Mouse (Mus musculus) erythroblast, embryonic 14.5 days (primary cell): ENCODE data around the gene Cd300c2. TPM values are rescaled to one million over a fixed set of nuclear protein-coding genes. Genes with fewer than 3 reads are reported as not detected.
"Not testable (repeated sequence)": the region's sequence is repeated elsewhere in the genome, so short reads cannot be mapped to it uniquely, and the experiment has no call there.

ENCODE experiments used
- H3K27me3 ChIP-seq: 2 replicates; pipeline ENCODE4 v1.6.1; 2012; ENCODE audit warnings: inconsistent platforms; ENCODE audit not compliant: control insufficient read depth
- H3K36me3 ChIP-seq: 2 replicates; pipeline ENCODE4 v1.6.1; 2012; ENCODE audit warnings: mild to moderate bottlenecking, inconsistent platforms; ENCODE audit not compliant: control insufficient read depth
- H3K4me1 ChIP-seq: 2 replicates; pipeline ENCODE4 v1.6.1; 2012; ENCODE audit warnings: inconsistent platforms; ENCODE audit not compliant: control insufficient read depth
- H3K4me3 ChIP-seq: replicated peaks from 2 replicates; pipeline ENCODE3; 2012; ENCODE audit warnings: moderate library complexity, mild to moderate bottlenecking, inconsistent platforms
- H3K9me3 ChIP-seq: 2 replicates; pipeline ENCODE4 v1.6.1; 2012; ENCODE audit warnings: low read length, inconsistent platforms, mixed read lengths; ENCODE audit not compliant: control insufficient read depth
- GATA1 ChIP-seq: IDR thresholded peaks from 2 replicates; pipeline ENCODE4 v1.6.1; 2012; ENCODE audit warnings: low read length, inconsistent platforms, mixed read lengths
- TAL1 ChIP-seq: IDR thresholded peaks from 3 replicates; pipeline ENCODE4 v1.6.1; 2012; ENCODE audit warnings: low read length, inconsistent platforms, mixed read lengths
- polyA plus RNA-seq: library from polyadenylated mRNA; stranded (reverse); fragments of >175 nt; gene quantifications from 2 replicates; pipeline ENCODE4 v1.2.3, GENCODE M21; 2012

The Cd300c2 gene
- not detected in 2 replicates for polyA plus RNA-seq

DNA sequence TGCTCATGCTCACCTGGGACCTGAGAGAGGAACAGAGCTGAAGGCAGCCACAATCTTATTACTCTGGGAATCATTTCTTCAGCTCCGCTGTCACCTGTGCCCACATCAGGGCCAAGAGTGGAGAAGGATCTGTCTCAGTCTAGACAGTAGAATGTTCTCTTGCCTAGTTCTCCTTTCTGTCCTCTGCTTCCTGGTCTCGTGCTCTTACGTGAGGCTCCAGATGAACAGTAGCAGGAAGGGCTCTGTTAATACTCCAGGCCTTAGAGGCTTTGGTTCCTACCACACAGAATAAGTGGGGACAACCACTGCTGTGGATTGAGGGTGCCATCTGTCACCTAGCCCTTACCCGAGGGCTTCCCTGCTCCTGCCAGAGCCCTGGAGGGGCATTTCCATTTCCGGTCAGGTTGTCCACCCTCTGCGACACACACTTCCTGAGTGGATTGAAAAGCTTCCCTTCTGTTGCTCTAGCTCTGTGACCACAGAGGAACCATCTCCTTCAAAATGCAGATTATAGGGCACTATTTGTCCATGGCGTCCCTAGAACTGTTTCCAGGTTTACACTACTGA is at the start of gene Cd300c2:
Gene Cd300c2 (minus strand): TSS at position 407 of the 567 bp plus-strand sequence.
- no peak for TF ChIP-seq TAL1
- no peak for TF ChIP-seq GATA1
- Histone ChIP-seq H3K9me3 (no peaks in the 10 kb centered on the region), H3K4me1 (no peaks in the 10 kb centered on the region), H3K27me3 (no peaks in the 10 kb centered on the region), H3K36me3 (no peaks in the 10 kb centered on the region), H3K4me3 (no peak within 1 kb of the TSS)

DNA sequence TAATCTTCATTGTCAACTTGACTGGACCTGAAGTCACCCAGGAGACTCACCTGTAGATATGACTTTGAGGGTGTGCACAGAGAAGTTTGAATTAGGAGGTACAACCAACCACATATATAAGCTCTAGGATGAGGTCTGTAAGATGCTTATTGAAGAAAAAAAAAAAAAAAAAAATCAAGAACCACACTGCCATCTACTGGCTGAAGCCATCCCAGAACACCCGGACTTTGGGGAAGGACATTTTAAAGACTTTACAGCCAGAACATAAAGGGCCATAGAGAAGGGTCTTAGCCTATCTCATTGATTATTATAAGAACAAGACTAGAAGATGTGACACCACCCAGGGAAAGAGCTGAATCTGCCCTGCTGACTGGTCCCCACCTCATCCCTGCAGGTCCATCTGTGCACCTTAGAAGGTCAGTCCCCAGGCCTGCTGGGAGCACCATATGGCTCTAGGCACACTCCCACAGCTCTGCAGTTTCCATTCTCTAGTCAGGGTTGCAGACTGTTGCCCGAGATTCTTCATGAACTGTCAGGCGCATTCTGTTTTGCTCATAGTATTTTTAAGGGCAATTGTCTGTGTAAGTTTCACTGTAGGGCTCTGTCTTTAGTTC is 47.7 kb upstream of the Cd300c2 start:
- Histone ChIP-seq H3K4me3 (no peak overlapping the region), H3K36me3 (no peaks in the 10 kb centered on the region), H3K9me3 (no peaks in the 10 kb centered on the region), H3K27me3 (no peaks in the 10 kb centered on the region), H3K4me1 (no peaks in the 10 kb centered on the region)
- TF ChIP-seq TAL1 (no peak), GATA1 (no peak)

- Histone ChIP-seq H3K4me1 (no peaks in the 10 kb centered on the region), H3K9me3 (no peaks in the 10 kb centered on the region), H3K4me3 (no peak within 1 kb of the TSS), H3K27me3 (no peaks in the 10 kb centered on the region), H3K36me3 (no peaks in the 10 kb centered on the region)
- TF ChIP-seq TAL1 (no peak), GATA1 (no peak)
Observed at GRCm38 (mm10) chr11:115048259-115048658, 46.6 kb upstream of the Cd300c2 start, which contains the start of gene Cd300ld3. TSS of gene Cd300ld3 (minus strand) at chr11:115048409.

- H3K36me3 ChIP-seq, H3K4me1 ChIP-seq, H3K27me3 ChIP-seq, H3K4me3 ChIP-seq, H3K9me3 ChIP-seq: not testable (repeated sequence)
Observed at GRCm38 (mm10) chr11:115037669-115038068, 36.0 kb upstream of the Cd300c2 start, which contains the start of gene Cd300ld5. TSS of gene Cd300ld5 (minus strand) at chr11:115037769.

- not testable (repeated sequence) for H3K4me1 ChIP-seq, H3K9me3 ChIP-seq, H3K27me3 ChIP-seq, H3K4me3 ChIP-seq, H3K36me3 ChIP-seq
Observed at GRCm38 (mm10) chr11:115026912-115027311, 25.2 kb upstream of the Cd300c2 start, which contains the start of gene Cd300ld4. TSS of gene Cd300ld4 (minus strand) at chr11:115027012.

DNA sequence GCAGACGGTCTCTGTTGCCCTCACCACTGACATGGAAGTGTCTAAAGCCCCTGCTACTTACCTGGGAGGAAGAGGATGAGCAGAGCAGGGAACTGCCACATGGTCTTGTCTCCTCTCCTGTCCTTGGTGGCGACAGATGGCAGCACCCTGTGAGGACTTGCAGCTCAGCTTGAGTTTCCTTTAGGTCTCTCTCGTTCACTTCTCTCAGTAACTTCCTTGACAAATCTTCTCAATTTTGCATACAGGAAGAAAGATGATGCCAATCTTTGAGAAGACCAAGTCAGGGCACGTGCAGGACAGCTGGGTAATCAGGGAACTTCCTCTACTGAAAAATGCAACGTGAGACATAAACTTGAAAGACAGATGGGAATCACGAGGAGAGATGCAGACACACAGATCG is 14.4 kb upstream of the Cd300c2 start, which contains the start of gene Cd300ld2:
Gene Cd300ld2 (minus strand): TSS at position 101 of the 400 bp plus-strand sequence.
- H3K36me3 ChIP-seq, H3K4me1 ChIP-seq, H3K4me3 ChIP-seq, H3K9me3 ChIP-seq, H3K27me3 ChIP-seq: not testable (repeated sequence)

DNA sequence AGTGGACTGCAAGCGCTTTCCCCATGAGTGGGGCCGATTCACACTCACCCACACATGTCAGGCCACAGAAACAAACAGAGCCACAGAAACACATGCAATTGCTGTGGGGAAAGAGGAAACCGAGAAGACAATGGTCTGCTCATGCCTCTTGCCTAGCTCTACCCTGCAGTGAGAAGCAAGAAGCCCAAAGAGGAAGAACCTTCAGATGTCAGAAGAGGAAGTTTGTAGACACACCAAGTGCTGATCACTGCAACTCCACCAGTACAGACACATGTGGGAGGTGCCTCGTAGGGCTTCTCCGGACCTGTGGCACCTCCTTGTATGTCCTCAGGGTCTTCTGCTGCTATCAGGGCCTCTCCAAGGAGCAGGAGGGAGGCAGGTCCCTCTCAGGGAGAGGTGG is 2.4 kb upstream of the Cd300c2 start:
- H3K4me1 ChIP-seq: no peaks in the 10 kb centered on the region
- no peak for TF ChIP-seq TAL1
- no peak for TF ChIP-seq GATA1
- H3K4me3 ChIP-seq: no peak overlapping the region
- no peaks in the 10 kb centered on the region for H3K27me3 ChIP-seq
- H3K36me3 ChIP-seq: no peaks in the 10 kb centered on the region
- no peaks in the 10 kb centered on the region for H3K9me3 ChIP-seq

DNA sequence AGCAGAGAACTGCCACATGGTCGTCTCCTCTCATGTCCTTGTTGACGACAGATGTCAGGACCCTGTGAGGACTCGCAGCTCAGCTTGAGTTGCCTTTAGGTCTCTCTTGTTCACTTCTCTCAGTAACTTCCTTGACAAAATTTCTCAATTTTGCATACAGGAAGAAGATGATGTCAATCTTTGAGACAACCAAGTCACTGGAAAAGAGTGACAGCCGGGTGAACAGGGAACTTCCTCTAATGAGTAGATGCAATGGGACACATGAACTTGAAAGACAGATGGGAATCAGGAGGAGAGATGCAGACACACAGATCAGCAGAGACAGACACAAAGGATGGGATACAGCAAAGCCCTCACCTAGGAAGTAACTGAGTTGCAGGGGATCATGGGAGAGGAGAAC is 11.9 kb downstream of the Cd300c2 start, which contains the start of gene Cd300ld:
Gene Cd300ld (minus strand): TSS at position 130 of the 400 bp plus-strand sequence.
- Histone ChIP-seq H3K9me3 (no peaks in the 10 kb centered on the region), H3K36me3 (no peaks in the 10 kb centered on the region), H3K4me3 (no peak within 1 kb of the TSS), H3K27me3 (0 out of 2 replicates have a peak, but pooled peaks cover 2% of the 10 kb centered on the region), H3K4me1 (no peaks in the 10 kb centered on the region)
- TF ChIP-seq GATA1: no peak
- no peak for TF ChIP-seq TAL1

- Histone ChIP-seq H3K9me3 (no peaks in the 10 kb centered on the region), H3K36me3 (no peaks in the 10 kb centered on the region), H3K4me3 (no peak overlapping the region), H3K4me1 (no peaks in the 10 kb centered on the region), H3K27me3 (no peaks in the 10 kb centered on the region)
- TF ChIP-seq TAL1 (no peak), GATA1 (no peak)
Observed at GRCm38 (mm10) chr11:114981866-114982265, 19.8 kb downstream of the Cd300c2 start.

- Histone ChIP-seq H3K27me3 (no peaks in the 10 kb centered on the region), H3K4me3 (no peak overlapping the region), H3K9me3 (no peaks in the 10 kb centered on the region; the same call in 1 of the 2 replicates), H3K4me1 (no peaks in the 10 kb centered on the region), H3K36me3 (no peaks in the 10 kb centered on the region)
- no peak for TF ChIP-seq GATA1
Observed at GRCm38 (mm10) chr11:114972726-114973125, 29.0 kb downstream of the Cd300c2 start.
